Mouse (Mus musculus) midbrain, postnatal 0 days (tissue): Measurements from ENCODE around the gene Necab2. TPM values are rescaled to one million over a fixed set of nuclear protein-coding genes. Genes with fewer than 3 reads are reported as not detected.

ENCODE experiments used
- ATAC-seq: fragments of 200-750 bp; cut with Nextera tagmentation; 2 replicates; pipeline ENCODE4 v1.8.0; 2017; ENCODE audit warnings: moderate number of reproducible peaks, mild to moderate bottlenecking, moderate TSS enrichment, moderate library complexity; ENCODE audit not compliant: low FRiP score
- DNase-seq: peaks from one replicate; pipeline ENCODE4 v3.0.0-alpha.2; 2015; ENCODE audit warnings: low spot score
- H3K27ac ChIP-seq: fragments of 300-500 bp; sonication (generic); 2 replicates; pipeline ENCODE4 v1.5.1; 2014; ENCODE audit warnings: low read depth, mild to moderate bottlenecking, low read length, mixed read lengths
- H3K27me3 ChIP-seq: fragments of 300-500 bp; sonication (generic); 2 replicates; pipeline ENCODE4 v1.6.1; 2014; ENCODE audit warnings: low read length, control low read depth, mixed read lengths; ENCODE audit not compliant: insufficient read depth
- H3K36me3 ChIP-seq: fragments of 300-500 bp; sonication (generic); 2 replicates; pipeline ENCODE4 v1.6.1; 2014; ENCODE audit warnings: low read length, control low read depth, mixed read lengths; ENCODE audit not compliant: insufficient read depth
- H3K4me1 ChIP-seq: fragments of 300-500 bp; sonication (generic); 2 replicates; pipeline ENCODE4 v1.6.1; 2014; ENCODE audit warnings: mild to moderate bottlenecking, control low read depth, antibody characterized with exemption, low read length, mixed read lengths; ENCODE audit not compliant: insufficient read depth
- H3K4me2 ChIP-seq: fragments of 300-500 bp; sonication (generic); 2 replicates; pipeline ENCODE4 v1.6.1; 2014; ENCODE audit warnings: low read depth, mild to moderate bottlenecking, low read length, mixed read lengths; ENCODE audit not compliant: poor library complexity, severe bottlenecking
- H3K4me3 ChIP-seq: fragments of 300-500 bp; sonication (generic); 2 replicates; pipeline ENCODE4 v1.5.1; 2014; ENCODE audit warnings: low read depth, mild to moderate bottlenecking, low read length, moderate library complexity
- H3K9ac ChIP-seq: fragments of 300-500 bp; sonication (generic); replicated peaks from 2 replicates; pipeline ENCODE4 v1.6.1; 2014; ENCODE audit warnings: mild to moderate bottlenecking, low read length, moderate library complexity, mixed read lengths; ENCODE audit not compliant: poor library complexity, severe bottlenecking
- H3K9me3 ChIP-seq: fragments of 300-500 bp; sonication (generic); 2 replicates; pipeline ENCODE4 v1.6.1; 2016; ENCODE audit warnings: low read length, control low read depth
- CTCF ChIP-seq: IDR thresholded peaks from 2 replicates; pipeline ENCODE4 v1.5.1; 2016; ENCODE audit warnings: antibody characterized with exemption, mild to moderate bottlenecking
- WGBS: fragments of 180-500 bp; shearing (Covaris S2); extraction: QIAGEN DNeasy Blood & Tissue Kit; methylation state at CpG from one replicate; pipeline ENCODE4 v1.1.7; 2014; 5-methylcytosine and 5-hydroxymethylcytosine counted together
- polyA plus RNA-seq: library from polyadenylated mRNA; unstranded; fragments of >200 nt; fragmentation: Nextera tagmentation; extraction: Ambion mirVana; gene quantifications from 2 replicates; pipeline ENCODE4 v1.2.1, GENCODE M21; 2015
- total RNA-seq: library from RNA; depleted of rRNA; stranded (reverse); fragments of >200 nt; gene quantifications from 2 replicates; pipeline ENCODE4 v1.2.3, GENCODE M21; 2014; rRNA removed

The Necab2 gene
- total and polyA plus RNA-seq, 2 experiments from 2014 or later: 76.6 to 119 TPM

DNA sequence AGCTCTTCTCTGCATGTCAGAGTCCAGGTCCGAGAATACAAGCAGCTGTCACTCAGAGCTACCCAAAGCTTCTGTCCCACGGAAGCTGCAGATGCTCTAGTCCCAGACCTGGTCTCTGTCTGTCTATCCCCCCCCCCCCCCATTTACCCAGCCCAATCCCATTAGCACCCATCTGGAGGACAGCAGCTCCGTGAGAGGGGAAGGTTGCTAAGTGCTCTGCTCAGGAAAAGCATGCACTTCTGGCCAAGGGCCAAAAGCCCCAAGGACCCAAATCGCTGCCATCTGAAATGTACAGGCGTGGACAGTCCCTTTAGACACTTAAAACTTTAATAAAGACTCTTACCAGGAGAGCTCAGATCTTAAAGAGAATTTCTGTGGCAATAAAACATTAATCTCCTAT is 70.2 kb downstream of the Necab2 start:
- Histone ChIP-seq H3K9ac (no peak overlapping the region), H3K4me2 (no peak overlapping the region), H3K4me3 (no peak overlapping the region), H3K9me3 (no peaks in the 10 kb centered on the region), H3K4me1 (no peaks in the 10 kb centered on the region), H3K36me3 (peaks cover 80% of the 10 kb centered on the region), H3K27me3 (no peaks in the 10 kb centered on the region), H3K27ac (no peak overlapping the region)
- no peak for TF ChIP-seq CTCF
- ATAC-seq: no peak
- peak; percentile 34 for DNase-seq
- 39% methylated on average over 5 of the region's 5 CpGs for WGBS

DNA sequence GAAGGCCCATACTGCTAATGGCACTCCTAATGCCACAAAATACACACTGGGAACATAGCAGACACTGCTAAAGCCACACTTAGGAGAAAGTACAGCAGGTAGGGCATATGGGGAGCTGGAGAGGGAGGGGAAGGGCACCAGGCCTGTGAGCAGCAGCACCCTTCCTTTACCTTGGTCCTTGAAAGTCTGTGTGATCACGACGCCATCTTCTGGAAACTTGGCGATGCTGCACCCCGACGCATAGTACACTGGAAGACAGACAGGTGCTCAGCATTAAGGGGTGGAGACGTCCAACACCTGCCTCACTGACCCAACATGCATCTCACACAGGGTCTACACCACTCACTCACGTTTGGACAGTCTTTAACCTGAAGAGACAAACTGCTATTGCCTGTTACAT is 73.6 kb downstream of the Necab2 start:
- H3K4me2 ChIP-seq: no peak overlapping the region
- no peak overlapping the region for H3K9ac ChIP-seq
- DNase-seq: peak; percentile 28
- 71% methylated on average over 7 of the region's 7 CpGs for WGBS
- TF ChIP-seq CTCF: peak; percentile 69
- no peaks in the 10 kb centered on the region for H3K27me3 ChIP-seq
- no peaks in the 10 kb centered on the region for H3K4me1 ChIP-seq
- no peaks in the 10 kb centered on the region for H3K9me3 ChIP-seq
- H3K27ac ChIP-seq: no peak overlapping the region
- H3K4me3 ChIP-seq: no peak overlapping the region
- peaks cover 83% of the 10 kb centered on the region for H3K36me3 ChIP-seq
- no peak for ATAC-seq

Other genes with a start within 250 kb of the Necab2 start
- 428 and 445 TPM in 2 replicates for gene Hsbp1, start 102.2 kb upstream of the Necab2 start, total RNA-seq
- gene Hsbp1, start 102.2 kb upstream of the Necab2 start, polyA plus RNA-seq: 1,211 and 1,230 TPM in 2 replicates
- gene Mlycd, start 51.8 kb upstream of the Necab2 start, total RNA-seq: 27.0 and 32.1 TPM in 2 replicates
- 19.0 and 20.6 TPM in 2 replicates for gene Mlycd, start 51.8 kb upstream of the Necab2 start, polyA plus RNA-seq
- gene Osgin1, start 12.6 kb upstream of the Necab2 start, total RNA-seq: 0.38 TPM in 1 of 2 replicates, not detected in the other
- 0.15 and 0.32 TPM in 2 replicates for gene Osgin1, start 12.6 kb upstream of the Necab2 start, polyA plus RNA-seq
- 0.16 and 0.19 TPM in 2 replicates for gene Slc38a8, start 55.0 kb downstream of the Necab2 start, total RNA-seq
- 0.09 and 0.12 TPM in 2 replicates for gene Slc38a8, start 55.0 kb downstream of the Necab2 start, polyA plus RNA-seq
- 68.8 and 72.7 TPM in 2 replicates for gene Mbtps1, start 112.0 kb downstream of the Necab2 start, total RNA-seq
- 45.5 and 46.0 TPM in 2 replicates for gene Mbtps1, start 112.0 kb downstream of the Necab2 start, polyA plus RNA-seq
- gene Hsdl1, start 128.5 kb downstream of the Necab2 start, total RNA-seq: 164 and 176 TPM in 2 replicates
- 164 and 174 TPM in 2 replicates for gene Hsdl1, start 128.5 kb downstream of the Necab2 start, polyA plus RNA-seq
- 0.47 and 1.1 TPM in 2 replicates for gene Dnaaf1, start 128.5 kb downstream of the Necab2 start, total RNA-seq
- gene Dnaaf1, start 128.5 kb downstream of the Necab2 start, polyA plus RNA-seq: 0.51 and 0.60 TPM in 2 replicates
- 20.1 and 22.5 TPM in 2 replicates for gene Taf1c, start 158.5 kb downstream of the Necab2 start, total RNA-seq
- 9.6 and 10.2 TPM in 2 replicates for gene Taf1c, start 158.5 kb downstream of the Necab2 start, polyA plus RNA-seq
- gene Adad2, start 166.0 kb downstream of the Necab2 start, total RNA-seq: 0.33 and 1.0 TPM in 2 replicates
- gene Adad2, start 166.0 kb downstream of the Necab2 start, polyA plus RNA-seq: 0.22 and 0.23 TPM in 2 replicates
- gene Kcng4, start 189.0 kb downstream of the Necab2 start, total RNA-seq: 0.61 and 1.6 TPM in 2 replicates
- 0.27 and 0.28 TPM in 2 replicates for gene Kcng4, start 189.0 kb downstream of the Necab2 start, polyA plus RNA-seq
- 8.5 and 13.5 TPM in 2 replicates for gene Wfdc1, start 219.6 kb downstream of the Necab2 start, total RNA-seq
- gene Wfdc1, start 219.6 kb downstream of the Necab2 start, polyA plus RNA-seq: 11.6 and 11.8 TPM in 2 replicates